Mouse (Mus musculus) testis, adult 2 months (tissue): ENCODE data around the gene Nlrc5.

Experiments
- CTCF ChIP-seq: fragments of 200-500 bp; IDR thresholded peaks from 2 replicates; pipeline ENCODE4 v1.5.1; 2012; ENCODE audit warnings: low read depth, mild to moderate bottlenecking, inconsistent platforms, low read length, moderate library complexity; ENCODE audit not compliant: control insufficient read depth, insufficient read depth, insufficient replicate concordance
- POLR2A ChIP-seq: fragments of 200-500 bp; IDR thresholded peaks from 2 replicates; pipeline ENCODE4 v1.6.1; 2012; ENCODE audit warnings: low read depth, mild to moderate bottlenecking, inconsistent platforms, low read length, moderate library complexity; ENCODE audit not compliant: control insufficient read depth

GRCm38 (mm10) chr8:94473431-94473830 is 39.3 kb downstream of the Nlrc5 start:
- no peak for TF ChIP-seq CTCF
- no peak for TF ChIP-seq POLR2A
